Mouse (Mus musculus) heart, adult 8-10 months (tissue): ENCODE measurements around the gene Ndufa13. TPM values are rescaled to one million over a fixed set of nuclear protein-coding genes. Genes with fewer than 3 reads are reported as not detected.

Experiments used
- total RNA-seq, 4 experiments: library from RNA; stranded (reverse); gene quantifications; 2 replicates each; pipeline ENCODE4 v1.2.4; 2022

Gene Ndufa13
- total RNA-seq, 4 experiments from 2014 or later, result 373 to 528 (median 455) TPM

Other genes starting within 250 kb of the Ndufa13 start
- gene Zfp964, start 248.1 kb downstream of the Ndufa13 start, total RNA-seq, result 1 to 10 TPM; 1.2 to 1.3 (median 1.3) TPM
- 10 to 100 TPM; 13.5 to 19.5 (median 14.7) TPM for gene Zfp869, start 191.8 kb downstream of the Ndufa13 start, total RNA-seq
- gene Zfp963, start 152.6 kb downstream of the Ndufa13 start, total RNA-seq, result 1 to 10 TPM; 2.1 to 2.9 (median 2.6) TPM
- 1 to 10 TPM in 2 of 4 experiments, under 1 TPM in 1, not detected in 1; 0.57 to 1.9 (median 1.1) TPM for gene Gm20422, start 127.7 kb downstream of the Ndufa13 start, total RNA-seq
- 10 to 100 TPM; 12.5 to 13.6 (median 13.4) TPM for gene Atp13a1, start 111.4 kb downstream of the Ndufa13 start, total RNA-seq
- 10 to 100 TPM; 13.7 to 15.6 (median 15.0) TPM for gene Zfp866, start 111.4 kb downstream of the Ndufa13 start, total RNA-seq
- 1 to 10 TPM; 4.1 to 6.9 (median 4.8) TPM for gene Gmip, start 93.9 kb downstream of the Ndufa13 start, total RNA-seq
- gene Lpar2, start 80.1 kb downstream of the Ndufa13 start, total RNA-seq, result under 1 TPM in 3 of 4 experiments, not detected in 1; 0.22 to 0.31 (median 0.26) TPM
- under 1 TPM in 2 of 4 experiments, not detected in 2; 0.29 to 1.00 TPM for gene Pbx4, start 70.1 kb downstream of the Ndufa13 start, total RNA-seq
- gene Cilp2, start 14.9 kb downstream of the Ndufa13 start, total RNA-seq, result 1 to 10 TPM; 1.3 to 3.1 (median 2.4) TPM
- under 1 TPM in 1 of 4 experiments, not detected in 3; 0.19 TPM for gene Tssk6, start 374 bp downstream of the Ndufa13 start, total RNA-seq
- 10 to 100 TPM in 3 of 4 experiments, 1 to 10 TPM in 1; 9.5 to 16.7 (median 13.2) TPM for gene Yjefn3, start 154 bp upstream of the Ndufa13 start, total RNA-seq
- gene Gatad2a, start 93.8 kb upstream of the Ndufa13 start, total RNA-seq, result 10 to 100 TPM; 28.0 to 31.2 (median 30.0) TPM
- 10 to 100 TPM; 29.6 to 34.3 (median 31.3) TPM for gene Mau2, start 140.2 kb upstream of the Ndufa13 start, total RNA-seq
- 10 to 100 TPM; 17.0 to 21.6 (median 19.1) TPM for gene Sugp1, start 140.3 kb upstream of the Ndufa13 start, total RNA-seq
- under 1 TPM; 0.44 to 0.90 (median 0.72) TPM for gene Tm6sf2, start 170.4 kb upstream of the Ndufa13 start, total RNA-seq
- gene Hapln4, start 180.9 kb upstream of the Ndufa13 start, total RNA-seq, result under 1 TPM in 1 of 4 experiments, not detected in 3; 0.06 TPM
- gene Ncan, start 218.3 kb upstream of the Ndufa13 start, total RNA-seq, result under 1 TPM in 1 of 4 experiments, not detected in 3; 0.13 TPM
- 1 to 10 TPM; 7.5 to 8.9 (median 8.4) TPM for gene Nr2c2ap, start 228.8 kb upstream of the Ndufa13 start, total RNA-seq
- 10 to 100 TPM; 16.7 to 22.7 (median 18.8) TPM for gene Rfxank, start 236.6 kb upstream of the Ndufa13 start, total RNA-seq
- 10 to 100 TPM; 17.9 to 23.3 (median 23.2) TPM for gene Borcs8, start 236.9 kb upstream of the Ndufa13 start, total RNA-seq
- under 1 TPM in 3 of 4 experiments, not detected in 1; 0.25 to 0.78 (median 0.29) TPM for gene Mef2b, start 237.2 kb upstream of the Ndufa13 start, total RNA-seq